Mouse (Mus musculus) myocyte (in vitro differentiated cells): ENCODE data around the gene Nlrp9c. TPM values are rescaled to one million over a fixed set of nuclear protein-coding genes. Genes with fewer than 3 reads are reported as not detected.
"Not testable (repeated sequence)": the region's sequence is repeated elsewhere in the genome, so short reads cannot be mapped to it uniquely, and the experiment has no call there.

Source experiments
- H3K27me3 ChIP-seq: one replicate; pipeline ENCODE4 v1.6.1; 2011; ENCODE audit not compliant: control insufficient read depth, insufficient read depth, insufficient read length
- H3K36me3 ChIP-seq: one replicate; pipeline ENCODE4 v1.6.1; 2011; ENCODE audit not compliant: control insufficient read depth, insufficient read depth
- H3K4me2 ChIP-seq: one replicate; pipeline ENCODE4 v1.6.1; 2011; ENCODE audit warnings: low read depth, control low read depth
- H3K4me3 ChIP-seq: one replicate; pipeline ENCODE4 v1.5.1; 2011; ENCODE audit warnings: mild to moderate bottlenecking, control low read depth, moderate library complexity
- H3K79me2 ChIP-seq: one replicate; pipeline ENCODE4 v1.6.1; 2011; ENCODE audit not compliant: control insufficient read depth, insufficient read depth
- H3ac ChIP-seq: one replicate; pipeline ENCODE4 v1.6.1; 2011; ENCODE audit not compliant: control insufficient read depth, insufficient read length
- CEBPB ChIP-seq: IDR thresholded peaks from 2 replicates; pipeline ENCODE4 v1.6.1; 2011; ENCODE audit warnings: mild to moderate bottlenecking, moderate library complexity; ENCODE audit not compliant: poor library complexity, insufficient read depth, severe bottlenecking
- E2F4 ChIP-seq: IDR thresholded peaks from one replicate; pipeline ENCODE4 v1.6.1; 2011; ENCODE audit warnings: mild to moderate bottlenecking, control low read depth, moderate library complexity; ENCODE audit not compliant: insufficient read depth
- MAX ChIP-seq: IDR thresholded peaks from one replicate; pipeline ENCODE4 v1.6.1; 2011; ENCODE audit warnings: low read depth, mild to moderate bottlenecking, control low read depth
- MYOD1 ChIP-seq, 3 experiments: IDR thresholded peaks; one replicate each; pipeline ENCODE4 v1.6.1; 2011; ENCODE audit warnings: control low read depth in 2 of 3, low read depth in 2 of 3, mild to moderate bottlenecking in 2 of 3, moderate library complexity in 1 of 3; ENCODE audit not compliant: insufficient read length in 2 of 3, control insufficient read depth in 1 of 3
- MYOG ChIP-seq, 3 experiments: IDR thresholded peaks; one replicate each; pipeline ENCODE4 v1.6.1; 2011; ENCODE audit warnings: control low read depth in 2 of 3, low read depth in 2 of 3, mild to moderate bottlenecking in 2 of 3; ENCODE audit not compliant: insufficient read length in 2 of 3, control insufficient read depth in 1 of 3, insufficient read depth in 1 of 3
- POLR2A ChIP-seq: IDR thresholded peaks from one replicate; pipeline ENCODE4 v1.6.1; 2011; ENCODE audit warnings: low read depth, mild to moderate bottlenecking, control low read depth, moderate library complexity; ENCODE audit not compliant: insufficient read length
- POLR2AphosphoS2 ChIP-seq: IDR thresholded peaks from one replicate; pipeline ENCODE4 v1.6.1; 2011; ENCODE audit warnings: low read depth, control low read depth; ENCODE audit not compliant: insufficient read length
- REST ChIP-seq: IDR thresholded peaks from one replicate; pipeline ENCODE4 v1.6.1; 2011; ENCODE audit warnings: mild to moderate bottlenecking, control low read depth, moderate library complexity; ENCODE audit not compliant: insufficient read depth, insufficient read length
- SRF ChIP-seq: IDR thresholded peaks from one replicate; pipeline ENCODE4 v1.6.1; 2011; ENCODE audit warnings: low read depth; ENCODE audit not compliant: control insufficient read depth, insufficient read length
- TCF12 ChIP-seq: IDR thresholded peaks from one replicate; pipeline ENCODE4 v1.6.1; 2011; ENCODE audit warnings: mild to moderate bottlenecking, control low read depth; ENCODE audit not compliant: poor library complexity, insufficient read depth, severe bottlenecking
- TCF3 ChIP-seq: IDR thresholded peaks from one replicate; pipeline ENCODE4 v1.6.1; 2011; ENCODE audit warnings: low read depth, control low read depth; ENCODE audit not compliant: insufficient read length
- USF1 ChIP-seq: IDR thresholded peaks from one replicate; pipeline ENCODE4 v1.6.1; 2011; ENCODE audit warnings: low read depth, mild to moderate bottlenecking, control low read depth, moderate library complexity
- polyA plus RNA-seq: library from polyadenylated mRNA; unstranded; fragments of >200 nt; fragmentation: generic; extraction: Trizol; gene quantifications from one replicate; pipeline ENCODE4 v1.2.1, GENCODE M21; 2012; ENCODE audit warnings: missing spikeins

The Nlrp9c gene
- not detected for polyA plus RNA-seq

DNA sequence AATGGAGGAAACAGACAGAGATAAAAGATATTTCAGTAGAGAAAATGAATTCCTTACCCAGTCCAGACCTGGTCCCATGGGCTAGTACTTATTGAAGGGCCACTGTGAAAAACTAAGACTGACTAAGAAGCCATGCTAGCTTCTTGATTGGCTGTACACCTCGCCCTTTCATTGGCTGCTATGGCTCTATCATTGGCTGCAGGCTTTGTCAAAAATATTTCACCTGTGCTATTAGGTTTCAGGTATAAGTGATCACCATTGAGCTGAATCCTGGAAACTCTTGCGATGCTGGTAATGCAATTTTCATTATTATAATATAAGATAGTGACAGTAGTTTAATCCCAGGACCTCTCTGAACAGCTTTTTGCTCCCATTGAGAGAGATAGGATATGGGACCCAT, at the start of gene Nlrp9c:
Nlrp9c (minus strand) TSS at position 101 of the 400 bp plus-strand sequence.
- H3ac ChIP-seq, H3K4me2 ChIP-seq, H3K27me3 ChIP-seq, H3K4me3 ChIP-seq, H3K79me2 ChIP-seq, H3K36me3 ChIP-seq: not testable (repeated sequence)

DNA sequence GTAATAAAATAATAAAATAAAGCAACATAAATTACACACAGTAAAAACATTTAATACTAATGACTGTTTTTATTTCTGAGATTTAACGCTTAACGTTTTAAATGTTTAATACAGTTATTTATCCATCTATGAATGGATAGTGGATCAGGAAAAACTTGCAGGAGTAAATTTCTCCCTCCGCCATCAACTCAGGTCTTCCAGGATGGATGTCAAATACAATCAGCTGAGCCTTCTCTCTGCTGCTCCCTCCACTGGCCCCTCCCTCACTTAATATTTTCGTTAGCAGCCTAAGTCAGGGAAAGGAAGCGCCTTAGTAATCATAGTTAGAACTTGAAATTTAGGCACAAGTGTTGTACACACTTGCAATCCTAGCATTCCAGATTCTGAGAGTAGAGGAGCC, 31.3 kb upstream of the Nlrp9c start, which contains the start of gene Nlrp4a:
Nlrp4a (plus strand) TSS at position 301 of the 400 bp plus-strand sequence.
- Histone ChIP-seq H3K27me3 (no peaks in the 10 kb centered on the region), H3K4me2 (no peak within 1 kb of the TSS), H3K36me3 (no peaks in the 10 kb centered on the region), H3K79me2 (no peaks in the 10 kb centered on the region), H3K4me3 (no peak within 1 kb of the TSS), H3ac (no peak within 1 kb of the TSS)
- no peak for TF ChIP-seq TCF12
- no peak for TF ChIP-seq TCF3
- no peak for TF ChIP-seq SRF
- no peak for TF ChIP-seq CEBPB
- TF ChIP-seq USF1: no peak
- no peak for TF ChIP-seq E2F4
- TF ChIP-seq POLR2A: no peak
- no peak for TF ChIP-seq MYOG (IDR thresholded peaks at IDR 0.05; ENCODE audit: control insufficient read depth in 1 of 3, insufficient read depth in 1 of 3, insufficient read length in 2 of 3, low read depth in 2 of 3)
- no peak for TF ChIP-seq MYOD1 (IDR thresholded peaks at IDR 0.05; ENCODE audit: control insufficient read depth in 1 of 3, insufficient read length in 2 of 3, low read depth in 2 of 3)
- TF ChIP-seq POLR2AphosphoS2: no peak
- TF ChIP-seq MAX: no peak
- TF ChIP-seq REST: no peak

DNA sequence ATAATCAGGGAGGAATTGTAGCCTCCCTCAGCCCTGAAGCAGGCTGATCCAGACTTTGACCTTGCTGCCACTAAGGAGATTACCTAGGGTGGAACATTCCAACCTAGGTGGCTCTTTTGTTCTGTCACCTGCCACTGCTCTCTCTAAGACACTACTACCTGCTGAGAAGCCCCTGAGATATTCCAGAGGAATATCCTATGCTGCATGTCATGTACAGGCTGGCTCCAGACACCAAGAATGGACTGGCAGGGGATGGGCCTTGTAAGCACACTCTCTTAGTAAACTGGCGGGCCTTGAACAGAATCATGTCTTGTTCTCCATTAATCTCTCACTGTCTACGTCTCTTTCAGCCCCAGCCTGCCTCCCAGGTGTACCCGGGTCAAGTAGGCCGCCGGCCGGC, 11.7 kb downstream of the Nlrp9c start:
- not testable (repeated sequence) for H3K36me3 ChIP-seq, H3K4me2 ChIP-seq, H3K4me3 ChIP-seq, H3ac ChIP-seq, H3K27me3 ChIP-seq, H3K79me2 ChIP-seq

DNA sequence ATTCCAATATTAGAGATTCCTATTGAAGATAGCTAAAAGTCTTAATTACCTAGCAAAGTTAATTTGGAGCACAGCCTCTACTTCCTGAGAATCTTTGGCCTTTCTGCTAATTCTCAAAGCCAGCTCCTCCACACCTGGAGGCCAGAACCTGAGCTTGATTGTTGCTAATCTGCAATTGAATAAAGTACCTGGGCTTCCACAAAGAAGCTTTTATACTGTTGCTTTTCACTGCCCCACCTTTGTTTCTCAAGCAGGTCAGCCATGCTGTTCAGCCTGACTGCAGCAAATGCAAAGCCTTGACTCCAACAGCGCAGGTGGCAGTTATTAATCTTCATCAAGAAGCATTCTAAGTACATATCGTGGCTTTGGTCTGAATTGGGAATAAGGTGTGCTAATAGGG, 12.4 kb downstream of the Nlrp9c start:
- H3K36me3 ChIP-seq, H3K79me2 ChIP-seq, H3K27me3 ChIP-seq, H3K4me2 ChIP-seq, H3ac ChIP-seq, H3K4me3 ChIP-seq: not testable (repeated sequence)

DNA sequence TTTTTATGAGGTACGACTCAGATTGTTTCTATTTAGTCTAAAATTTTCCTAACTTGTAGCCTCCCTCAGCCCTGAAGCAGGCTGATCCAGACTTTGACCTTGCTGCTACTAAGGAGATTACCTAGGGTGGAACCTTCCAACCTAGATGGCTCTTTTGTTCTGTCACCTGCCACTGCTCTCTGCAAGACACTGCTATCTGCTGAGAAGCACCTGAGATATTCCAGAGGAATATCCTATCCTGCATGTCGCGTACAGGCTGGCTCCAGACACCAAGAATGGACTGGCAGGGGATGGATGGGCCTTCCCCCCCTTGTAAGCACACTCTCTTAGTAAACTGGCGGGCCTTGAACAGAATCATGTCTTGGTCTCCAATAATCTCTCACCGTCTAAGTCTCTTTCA, 16.8 kb downstream of the Nlrp9c start:
- H3K36me3 ChIP-seq, H3K4me3 ChIP-seq, H3K79me2 ChIP-seq, H3ac ChIP-seq, H3K4me2 ChIP-seq, H3K27me3 ChIP-seq: not testable (repeated sequence)

DNA sequence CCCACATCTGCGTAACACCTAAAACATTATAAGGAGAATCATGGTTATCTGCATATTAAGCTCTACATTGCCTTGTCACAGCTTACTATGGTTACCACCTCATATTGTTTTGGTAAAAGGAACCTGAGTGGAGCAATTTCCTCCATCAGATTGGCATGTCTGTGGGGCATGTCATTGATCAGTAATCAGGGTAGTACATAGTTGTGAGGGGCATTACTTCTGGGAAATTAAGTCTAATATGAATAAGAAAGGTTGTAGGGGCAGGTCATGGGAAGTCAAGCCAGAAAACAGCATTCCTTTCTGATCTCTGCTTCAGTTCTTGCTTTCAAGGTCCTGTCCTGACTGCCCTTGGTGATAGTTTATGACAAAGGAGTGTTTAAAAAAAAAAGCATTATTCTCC, 22.7 kb downstream of the Nlrp9c start:
- no peaks in the 10 kb centered on the region for H3K79me2 ChIP-seq
- TF ChIP-seq SRF: no peak
- TF ChIP-seq POLR2A: no peak
- no peak for TF ChIP-seq MYOD1 (IDR thresholded peaks at IDR 0.05; ENCODE audit: control insufficient read depth in 1 of 3, insufficient read length in 2 of 3, low read depth in 2 of 3)
- no peak for TF ChIP-seq E2F4
- no peak for TF ChIP-seq TCF3
- TF ChIP-seq USF1: no peak
- TF ChIP-seq TCF12: no peak
- TF ChIP-seq CEBPB: no peak
- TF ChIP-seq MAX: no peak
- no peak for TF ChIP-seq POLR2AphosphoS2
- no peak for TF ChIP-seq REST
- no peak for TF ChIP-seq MYOG (IDR thresholded peaks at IDR 0.05; ENCODE audit: control insufficient read depth in 1 of 3, insufficient read depth in 1 of 3, insufficient read length in 2 of 3, low read depth in 2 of 3)
- H3K36me3 ChIP-seq: no peaks in the 10 kb centered on the region
- H3ac ChIP-seq: no peak overlapping the region
- H3K27me3 ChIP-seq: no peaks in the 10 kb centered on the region
- no peak overlapping the region for H3K4me2 ChIP-seq
- H3K4me3 ChIP-seq: no peak overlapping the region

DNA sequence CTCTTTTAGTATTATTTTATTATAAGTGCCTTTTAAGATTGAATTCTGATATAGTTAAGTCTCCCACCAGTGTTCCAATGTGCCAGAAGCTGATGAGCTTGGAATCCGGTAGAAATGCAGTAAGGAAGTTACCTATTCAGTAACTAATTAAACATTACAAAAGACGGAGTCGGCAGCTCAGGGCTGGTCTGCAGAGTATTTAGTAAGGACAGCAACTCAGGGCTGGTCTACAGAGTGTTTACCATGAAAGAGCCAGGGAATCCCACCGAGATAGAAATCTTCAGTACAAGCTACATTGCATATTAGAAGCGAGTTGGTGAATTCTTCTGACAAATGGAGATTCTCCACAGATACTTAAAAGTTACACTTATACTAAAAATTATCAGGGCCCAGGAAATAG, 30.3 kb downstream of the Nlrp9c start:
- H3K4me2 ChIP-seq, H3K4me3 ChIP-seq, H3ac ChIP-seq, H3K27me3 ChIP-seq, H3K79me2 ChIP-seq, H3K36me3 ChIP-seq: not testable (repeated sequence)

DNA sequence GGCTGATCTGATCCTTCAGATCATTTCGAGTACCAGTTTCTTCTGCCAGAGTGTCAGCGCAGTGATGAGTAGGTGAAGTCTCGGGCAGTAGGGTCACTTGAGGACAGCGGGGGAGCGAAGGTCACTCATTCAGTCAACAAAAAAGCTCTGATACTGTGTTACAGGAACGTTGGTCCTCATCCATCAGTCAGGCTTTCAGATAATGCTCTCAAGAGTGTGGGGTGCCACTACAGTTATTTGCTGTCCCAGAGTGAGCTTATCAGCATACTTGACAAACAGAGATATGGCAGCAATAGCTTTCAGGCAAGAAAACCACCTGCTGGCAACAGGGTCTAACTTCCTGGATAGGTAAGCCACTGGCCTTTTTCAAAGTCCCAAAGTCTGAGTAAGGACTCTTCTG, 46.8 kb downstream of the Nlrp9c start:
- not testable (repeated sequence) for H3K27me3 ChIP-seq, H3K36me3 ChIP-seq, H3K4me3 ChIP-seq, H3K79me2 ChIP-seq, H3ac ChIP-seq, H3K4me2 ChIP-seq

DNA sequence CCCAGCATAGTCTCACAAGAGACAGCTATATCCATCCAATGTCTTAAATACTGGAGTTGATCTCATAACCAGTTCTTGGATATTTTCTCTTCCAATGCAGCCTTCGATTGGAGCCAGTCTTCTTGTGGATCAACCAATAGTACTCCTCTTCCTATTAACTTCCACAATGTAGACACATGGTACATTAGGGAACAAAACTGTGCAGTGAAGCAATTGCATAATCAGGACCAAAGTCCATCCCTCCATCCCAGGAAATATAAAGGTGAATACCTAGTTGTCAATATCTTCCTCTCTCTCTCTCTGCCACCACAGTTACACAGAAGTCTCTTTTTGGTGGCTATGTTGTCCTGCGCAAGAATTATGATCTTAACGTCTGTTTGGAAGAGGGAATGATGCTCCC, 51.2 kb downstream of the Nlrp9c start:
- not testable (repeated sequence) for H3K36me3 ChIP-seq, H3K4me2 ChIP-seq, H3K27me3 ChIP-seq

DNA sequence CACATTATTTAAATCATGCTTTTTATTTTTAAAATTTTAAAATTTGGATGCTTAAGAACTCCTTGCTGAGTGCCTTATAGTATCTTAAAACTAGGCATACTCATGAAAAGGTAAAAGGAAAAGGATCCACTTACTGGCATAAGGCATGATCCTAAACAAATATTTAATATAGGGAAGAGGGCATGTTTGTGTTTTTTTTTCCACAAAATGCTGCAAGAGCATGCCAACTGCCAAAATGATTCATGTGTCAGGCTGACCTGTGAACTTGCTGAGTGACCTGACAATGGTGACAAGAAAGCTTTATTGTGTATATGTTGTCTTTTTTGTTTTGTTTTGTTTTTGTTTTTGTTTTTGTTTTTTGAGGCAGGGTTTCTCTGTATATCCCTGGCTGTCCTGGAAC, 53.3 kb downstream of the Nlrp9c start:
- not testable (repeated sequence) for H3ac ChIP-seq, H3K4me2 ChIP-seq, H3K4me3 ChIP-seq, H3K79me2 ChIP-seq, H3K36me3 ChIP-seq, H3K27me3 ChIP-seq

More for the DNA sequence above, 51.2 kb downstream of the Nlrp9c start:
- not testable (repeated sequence) for H3ac ChIP-seq, H3K4me3 ChIP-seq, H3K79me2 ChIP-seq
